Mouse (Mus musculus) testis, adult 10 weeks (tissue): ENCODE results near the gene Rad54l2. TPM values are rescaled to one million over a fixed set of nuclear protein-coding genes. Genes with fewer than 3 reads are reported as not detected.

Experiments used
- polyA plus RNA-seq: library from polyadenylated mRNA; stranded (reverse); fragments of 350-450 nt; fragmentation: Illumina TruSeq; extraction: RNeasy Lipid Tissue Mini Kit (QIAGEN cat#74804); gene quantifications from one replicate; pipeline ENCODE4 v1.2.3, GENCODE M21; 2014; ENCODE audit warnings: low read depth, low replicate concordance

The Rad54l2 gene
- 10.4 TPM for polyA plus RNA-seq

GRCm38 (mm10) chr9:106788812-106789321 lies at the start of gene Rad54l2:
Gene Rad54l2, minus strand, starts transcription at chr9:106789194.

GRCm38 (mm10) chr9:106821618-106822380 lies 32.8 kb upstream of the Rad54l2 start, which contains the start of gene Dcaf1:
Gene Dcaf1, plus strand, starts transcription at chr9:106821874.

GRCm38 (mm10) chr9:106685249-106686101 lies 103.5 kb downstream of the Rad54l2 start, which contains the start of gene Tex264:
Gene Tex264, minus strand, starts transcription at chr9:106685927.

DNA sequence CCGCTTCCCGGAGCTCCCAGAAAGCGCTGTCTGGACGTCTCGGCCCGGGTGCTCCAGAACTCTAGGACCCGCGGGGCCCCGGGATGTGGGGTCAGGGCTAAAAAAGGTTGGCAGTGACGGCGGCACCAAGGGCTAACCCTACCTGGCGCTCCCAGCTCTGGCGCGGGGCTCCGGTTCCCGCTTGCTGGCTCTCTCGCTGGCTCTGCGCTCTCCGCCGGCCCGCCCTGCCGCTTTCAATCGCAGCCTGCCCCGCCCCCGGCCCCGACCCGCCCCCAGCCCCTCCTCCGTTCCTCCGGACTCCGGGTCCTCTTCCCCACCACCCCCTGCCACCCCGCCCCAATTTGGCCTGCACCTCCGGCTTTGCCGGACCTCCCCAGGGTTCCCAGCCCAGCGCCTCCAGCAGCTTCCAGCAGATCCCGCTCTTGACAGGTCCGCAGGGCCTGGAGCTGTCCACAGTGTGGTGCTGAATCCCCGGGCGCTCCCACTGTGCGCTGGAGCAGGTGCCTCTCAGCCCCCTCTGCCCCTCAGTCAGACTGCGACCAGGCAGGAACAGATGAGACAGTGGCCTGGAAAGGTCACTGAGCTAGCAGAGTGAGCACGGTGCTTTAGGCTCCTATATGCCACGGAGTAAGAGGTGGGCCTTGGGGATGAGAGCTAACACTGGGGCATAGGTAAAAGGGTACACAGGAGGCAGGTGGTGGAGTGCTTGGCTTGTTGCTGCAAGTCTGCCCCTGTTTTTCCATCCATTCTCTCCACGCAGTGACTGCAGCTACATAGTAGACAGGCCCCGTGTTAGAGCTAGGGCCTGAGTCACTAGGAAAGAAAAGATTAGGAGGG lies 132.9 kb downstream of the Rad54l2 start, which contains the start of gene Grm2:
Gene Grm2, minus strand, starts transcription at position 199 of the 837 bp plus-strand sequence.

Other genes with a start within 250 kb of the Rad54l2 start
- gene Iqcf3, start 227.6 kb downstream of the Rad54l2 start, polyA plus RNA-seq, result 2,377 TPM
- gene Iqcf4, start 218.2 kb downstream of the Rad54l2 start, polyA plus RNA-seq, result 679 TPM
- 4.1 TPM for gene Iqcf6, start 162.6 kb downstream of the Rad54l2 start, polyA plus RNA-seq
- gene Grm2, start 133.1 kb downstream of the Rad54l2 start, polyA plus RNA-seq, result not detected
- 5.9 TPM for gene Tex264, start 103.3 kb downstream of the Rad54l2 start, polyA plus RNA-seq
- gene Dcaf1, start 32.7 kb upstream of the Rad54l2 start, polyA plus RNA-seq, result 117 TPM
- gene Rbm15b, start 98.2 kb upstream of the Rad54l2 start, polyA plus RNA-seq, result 4.0 TPM
- 356 TPM for gene Manf, start 102.8 kb upstream of the Rad54l2 start, polyA plus RNA-seq